Mouse (Mus musculus): ENCODE data around the gene A030005K14Rik.

DNA sequence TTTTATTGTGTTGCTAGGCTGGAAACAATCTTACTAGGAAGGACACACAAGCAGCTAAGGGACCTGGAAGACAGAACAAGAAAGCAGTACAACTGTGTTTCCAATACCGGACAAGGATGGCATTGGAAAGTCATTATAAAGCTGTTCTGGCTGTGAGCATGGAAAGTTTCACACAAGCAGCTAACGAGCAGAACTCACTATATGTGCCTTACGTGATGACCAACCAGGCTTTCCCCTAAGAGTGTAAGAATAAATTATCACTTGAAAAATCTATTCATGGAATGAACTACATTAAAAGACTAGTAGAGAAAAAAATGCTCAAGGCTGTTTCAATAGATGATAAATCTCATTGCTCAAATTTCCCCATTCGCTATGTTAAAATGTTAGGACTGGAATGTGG, 7.4 kb upstream of the A030005K14Rik start:
- TF ChIP-seq CTCF (IDR thresholded peaks at IDR 0.05; ENCODE audit: low read depth), result no peak
- TF ChIP-seq EP300 (IDR thresholded peaks at IDR 0.05; ENCODE audit: low read depth), result no peak
